Mouse (Mus musculus) adrenal gland, adult 8-10 months (tissue): ENCODE measurements around the gene Syf2. TPM values are rescaled to one million over a fixed set of nuclear protein-coding genes. Genes with fewer than 3 reads are reported as not detected.
A peak's percentile ranks its signal among the peaks of the same experiment; 100 is the strongest.
"Not testable (repeated sequence)": the region's sequence is repeated elsewhere in the genome, so short reads cannot be mapped to it uniquely, and the experiment has no call there.

ENCODE experiments used
- DNase-seq: peaks from one replicate; pipeline ENCODE4 v3.0.0; 2022
- total RNA-seq, 4 experiments: library from RNA; stranded (reverse); gene quantifications; 2 replicates each; pipeline ENCODE4 v1.2.4; 2022

The Syf2 gene
- 100 to 1,000 TPM in 1 of 4 experiments, 10 to 100 TPM in 3; 80.6 to 102 (median 92.5) TPM for total RNA-seq

GRCm38 (mm10) chr4:134930684-134931481 lies at the start of gene Syf2:
Gene Syf2, plus strand, starts transcription at chr4:134930898.
- DNase-seq = peak; percentile 94

GRCm38 (mm10) chr4:134883266-134883665 lies 47.4 kb upstream of the Syf2 start:
- DNase-seq = no peak

GRCm38 (mm10) chr4:134883808-134884207 lies 46.9 kb upstream of the Syf2 start:
- DNase-seq = no peak

GRCm38 (mm10) chr4:134884364-134884763 lies 46.3 kb upstream of the Syf2 start:
- DNase-seq = no peak

- DNase-seq = no peak
Observed at GRCm38 (mm10) chr4:134892096-134892495, 38.6 kb upstream of the Syf2 start.

- peak; percentile 87 for DNase-seq
Observed at GRCm38 (mm10) chr4:134897256-134897655, 33.4 kb upstream of the Syf2 start.

- no peak for DNase-seq
Observed at GRCm38 (mm10) chr4:134901126-134901525, 29.6 kb upstream of the Syf2 start.

- peak; percentile 81 for DNase-seq
Observed at GRCm38 (mm10) chr4:134903046-134903445, 27.7 kb upstream of the Syf2 start.

- DNase-seq = not testable (repeated sequence)
Observed at GRCm38 (mm10) chr4:134911406-134911805, 19.3 kb upstream of the Syf2 start.

- no peak for DNase-seq
Observed at GRCm38 (mm10) chr4:134913413-134913812, 17.3 kb upstream of the Syf2 start.

GRCm38 (mm10) chr4:134914122-134914863 lies 16.4 kb upstream of the Syf2 start:
- DNase-seq = no peak

GRCm38 (mm10) chr4:134914864-134915209 lies 15.9 kb upstream of the Syf2 start, which contains the start of gene Tmem50a:
Gene Tmem50a, minus strand, starts transcription at chr4:134915024.
- peak; percentile 93 for DNase-seq

GRCm38 (mm10) chr4:134915223-134916050 lies 15.3 kb upstream of the Syf2 start:
- no peak for DNase-seq

GRCm38 (mm10) chr4:134917194-134917593 lies 13.5 kb upstream of the Syf2 start:
- no peak for DNase-seq

GRCm38 (mm10) chr4:134918381-134918780 lies 12.3 kb upstream of the Syf2 start:
- peak; percentile 58 for DNase-seq

GRCm38 (mm10) chr4:134919733-134920540 lies 10.8 kb upstream of the Syf2 start:
- no peak for DNase-seq

GRCm38 (mm10) chr4:134920631-134921030 lies 10.1 kb upstream of the Syf2 start:
- DNase-seq = no peak

GRCm38 (mm10) chr4:134921703-134922102 lies 9.0 kb upstream of the Syf2 start:
- no peak for DNase-seq

GRCm38 (mm10) chr4:134922111-134922924 lies 8.4 kb upstream of the Syf2 start:
- no peak for DNase-seq

GRCm38 (mm10) chr4:134922925-134923244 lies 7.8 kb upstream of the Syf2 start:
- peak; percentile 71 for DNase-seq
